Mouse (Mus musculus): Measurements from ENCODE around the gene Cel. TPM values are rescaled to one million over a fixed set of nuclear protein-coding genes. Genes with fewer than 3 reads are reported as not detected.

Cel gene
- polyA plus RNA-seq (2012; rRNA removed), result 0.42 and 0.49 TPM in 2 replicates

GRCm38 (mm10) chr2:28563303-28563702 is at the start of gene Cel:
TSS of gene Cel (minus strand) at chr2:28563403.
- Histone ChIP-seq H3K27ac (ENCODE audit: control insufficient read depth, insufficient read depth, low read length) (no peak within 1 kb of the TSS), H3K27me3 (ENCODE audit: control insufficient read depth, insufficient read depth, low read length) (no peaks in the 10 kb centered on the region), H3K36me3 (ENCODE audit: control insufficient read depth, insufficient read depth, low read length) (peaks cover 6% of the 10 kb centered on the region), H3K4me1 (replicated peaks; ENCODE audit: control insufficient read depth, insufficient read depth, low read length) (0 out of 2 replicates have a peak, but pooled peaks cover 2% of the 10 kb centered on the region), H3K4me3 (ENCODE audit: control insufficient read depth, insufficient read depth, low read length) (no peak within 1 kb of the TSS)
- DNase-seq, result no peak
- TF ChIP-seq CTCF (IDR thresholded peaks at IDR 0.05; ENCODE audit: borderline replicate concordance, control insufficient read depth, extremely low read depth, insufficient read depth, low read length, poor library complexity), result no peak
- no peak for TF ChIP-seq POLR2A (IDR thresholded peaks at IDR 0.05; ENCODE audit: control insufficient read depth, extremely low read depth, insufficient read depth, low read length, poor library complexity)
- 88% methylated on average over 6 of the region's 6 CpGs for WGBS

GRCm38 (mm10) chr2:28612436-28613063 is 49.3 kb upstream of the Cel start:
- no peak overlapping the region for H3K27ac ChIP-seq (ENCODE audit: control insufficient read depth, insufficient read depth, low read length)
- H3K36me3 ChIP-seq (ENCODE audit: control insufficient read depth, insufficient read depth, low read length), result no peaks in the 10 kb centered on the region
- no peak for DNase-seq
- no peaks in the 10 kb centered on the region for H3K27me3 ChIP-seq (ENCODE audit: control insufficient read depth, insufficient read depth, low read length)
- TF ChIP-seq CTCF (IDR thresholded peaks at IDR 0.05; ENCODE audit: borderline replicate concordance, control insufficient read depth, extremely low read depth, insufficient read depth, low read length, poor library complexity) (no peak), POLR2A (IDR thresholded peaks at IDR 0.05; ENCODE audit: control insufficient read depth, extremely low read depth, insufficient read depth, low read length, poor library complexity) (no peak)
- peaks cover 10% of the 10 kb centered on the region for H3K4me1 ChIP-seq (replicated peaks; ENCODE audit: control insufficient read depth, insufficient read depth, low read length)
- H3K4me3 ChIP-seq (ENCODE audit: control insufficient read depth, insufficient read depth, low read length), result no peak overlapping the region
- WGBS, result 97% methylated on average over 10 of the region's 10 CpGs

- Histone ChIP-seq H3K27me3 (ENCODE audit: control insufficient read depth, insufficient read depth, low read length) (no peaks in the 10 kb centered on the region), H3K36me3 (ENCODE audit: control insufficient read depth, insufficient read depth, low read length) (no peaks in the 10 kb centered on the region), H3K4me3 (ENCODE audit: control insufficient read depth, insufficient read depth, low read length) (no peak overlapping the region), H3K4me1 (replicated peaks; ENCODE audit: control insufficient read depth, insufficient read depth, low read length) (peaks cover 10% of the 10 kb centered on the region), H3K27ac (ENCODE audit: control insufficient read depth, insufficient read depth, low read length) (no peak overlapping the region)
- no peak for TF ChIP-seq POLR2A (IDR thresholded peaks at IDR 0.05; ENCODE audit: control insufficient read depth, extremely low read depth, insufficient read depth, low read length, poor library complexity)
- no peak for TF ChIP-seq CTCF (IDR thresholded peaks at IDR 0.05; ENCODE audit: borderline replicate concordance, control insufficient read depth, extremely low read depth, insufficient read depth, low read length, poor library complexity)
- WGBS, result 93% methylated on average over 17 of the region's 17 CpGs
- no peak for DNase-seq
These were observed 48.2 kb upstream of the Cel start for GRCm38 (mm10) chr2:28611407-28611787.

- Histone ChIP-seq H3K27ac (ENCODE audit: control insufficient read depth, insufficient read depth, low read length) (no peak overlapping the region), H3K4me1 (replicated peaks; ENCODE audit: control insufficient read depth, insufficient read depth, low read length) (peaks cover 14% of the 10 kb centered on the region)
- WGBS, result 97% methylated on average over 12 of the region's 12 CpGs
These were observed 47.7 kb upstream of the Cel start for GRCm38 (mm10) chr2:28610716-28611406.

GRCm38 (mm10) chr2:28609851-28610250 is 46.6 kb upstream of the Cel start:
- 74% methylated on average over 10 of the region's 10 CpGs for WGBS
- no peak for TF ChIP-seq CTCF (IDR thresholded peaks at IDR 0.05; ENCODE audit: borderline replicate concordance, control insufficient read depth, extremely low read depth, insufficient read depth, low read length, poor library complexity)
- TF ChIP-seq POLR2A (IDR thresholded peaks at IDR 0.05; ENCODE audit: control insufficient read depth, extremely low read depth, insufficient read depth, low read length, poor library complexity), result no peak
- DNase-seq, result no peak
- no peak overlapping the region for H3K27ac ChIP-seq (ENCODE audit: control insufficient read depth, insufficient read depth, low read length)
- H3K4me3 ChIP-seq (ENCODE audit: control insufficient read depth, insufficient read depth, low read length), result no peak overlapping the region
- H3K27me3 ChIP-seq (ENCODE audit: control insufficient read depth, insufficient read depth, low read length), result no peaks in the 10 kb centered on the region
- no peaks in the 10 kb centered on the region for H3K36me3 ChIP-seq (ENCODE audit: control insufficient read depth, insufficient read depth, low read length)
- H3K4me1 ChIP-seq (replicated peaks; ENCODE audit: control insufficient read depth, insufficient read depth, low read length), result peaks cover 11% of the 10 kb centered on the region

More at GRCm38 (mm10) chr2:28610716-28611406, 47.7 kb upstream of the Cel start:
- no peak for DNase-seq
- Histone ChIP-seq H3K36me3 (ENCODE audit: control insufficient read depth, insufficient read depth, low read length) (no peaks in the 10 kb centered on the region), H3K27me3 (ENCODE audit: control insufficient read depth, insufficient read depth, low read length) (no peaks in the 10 kb centered on the region), H3K4me3 (ENCODE audit: control insufficient read depth, insufficient read depth, low read length) (no peak overlapping the region)
- TF ChIP-seq CTCF (IDR thresholded peaks at IDR 0.05; ENCODE audit: borderline replicate concordance, control insufficient read depth, extremely low read depth, insufficient read depth, low read length, poor library complexity) (no peak), POLR2A (IDR thresholded peaks at IDR 0.05; ENCODE audit: control insufficient read depth, extremely low read depth, insufficient read depth, low read length, poor library complexity) (no peak)

- TF ChIP-seq POLR2A (IDR thresholded peaks at IDR 0.05; ENCODE audit: control insufficient read depth, extremely low read depth, insufficient read depth, low read length, poor library complexity) (no peak), CTCF (IDR thresholded peaks at IDR 0.05; ENCODE audit: borderline replicate concordance, control insufficient read depth, extremely low read depth, insufficient read depth, low read length, poor library complexity) (no peak)
- 89% methylated on average over 10 of the region's 10 CpGs for WGBS
These were observed 44.4 kb upstream of the Cel start for GRCm38 (mm10) chr2:28607341-28608165.

More at GRCm38 (mm10) chr2:28607341-28608165, 44.4 kb upstream of the Cel start:
- Histone ChIP-seq H3K27me3 (ENCODE audit: control insufficient read depth, insufficient read depth, low read length) (no peaks in the 10 kb centered on the region), H3K36me3 (ENCODE audit: control insufficient read depth, insufficient read depth, low read length) (no peaks in the 10 kb centered on the region), H3K27ac (ENCODE audit: control insufficient read depth, insufficient read depth, low read length) (no peak overlapping the region), H3K4me1 (replicated peaks; ENCODE audit: control insufficient read depth, insufficient read depth, low read length) (peaks cover 8% of the 10 kb centered on the region; the same call in 1 of the 2 replicates), H3K4me3 (ENCODE audit: control insufficient read depth, insufficient read depth, low read length) (no peak overlapping the region)
- DNase-seq, result no peak
